Mouse (Mus musculus): Measurements from ENCODE around the gene Cit. TPM values are rescaled to one million over a fixed set of nuclear protein-coding genes. Genes with fewer than 3 reads are reported as not detected.
A peak's percentile ranks its signal among the peaks of the same experiment; 100 is the strongest.

Cit gene
- total and polyA plus RNA-seq, 3 experiments: 3.9 to 8.7 (median 5.2) TPM

DNA sequence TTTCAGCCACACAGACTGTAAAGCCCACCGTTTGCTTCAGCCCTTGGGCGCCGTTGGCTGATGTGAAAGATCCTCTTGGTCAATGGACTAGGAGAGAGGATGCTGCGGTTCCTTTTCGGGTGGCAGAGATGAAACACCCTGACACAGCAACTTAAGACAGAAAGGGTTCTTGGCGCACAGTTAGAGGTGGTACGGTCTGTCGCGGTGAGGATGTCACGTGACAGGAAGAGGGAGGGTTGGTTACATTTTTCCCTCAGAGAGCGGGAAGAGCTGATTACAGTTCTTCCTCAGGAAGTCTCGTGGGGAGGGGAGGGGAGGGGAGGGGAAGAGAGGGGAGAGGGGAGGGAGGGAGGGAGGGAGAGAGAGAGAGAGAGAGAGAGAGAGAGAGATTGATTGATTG is 192.7 kb downstream of the Cit start:
- DNase-seq: no peak

DNA sequence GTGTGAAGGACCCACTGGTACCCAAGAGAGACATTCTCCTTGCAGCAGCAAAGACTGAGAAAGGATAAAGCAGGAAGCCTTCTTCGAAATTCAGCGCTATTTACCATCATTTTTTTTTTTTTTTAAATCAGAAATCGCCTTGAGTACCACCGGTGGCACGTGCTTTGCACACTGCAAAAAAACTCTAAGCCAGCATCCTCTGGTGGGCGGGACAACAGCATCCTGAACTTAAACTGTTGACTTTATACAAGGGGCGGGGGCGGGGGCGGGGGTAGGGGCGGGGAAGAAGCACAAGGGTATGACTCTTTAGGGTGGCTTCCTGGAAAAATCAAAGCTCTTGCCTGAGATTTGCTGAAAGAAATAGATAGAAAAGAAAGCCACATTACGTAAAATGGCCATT is 194.6 kb downstream of the Cit start:
- no peak for DNase-seq

DNA sequence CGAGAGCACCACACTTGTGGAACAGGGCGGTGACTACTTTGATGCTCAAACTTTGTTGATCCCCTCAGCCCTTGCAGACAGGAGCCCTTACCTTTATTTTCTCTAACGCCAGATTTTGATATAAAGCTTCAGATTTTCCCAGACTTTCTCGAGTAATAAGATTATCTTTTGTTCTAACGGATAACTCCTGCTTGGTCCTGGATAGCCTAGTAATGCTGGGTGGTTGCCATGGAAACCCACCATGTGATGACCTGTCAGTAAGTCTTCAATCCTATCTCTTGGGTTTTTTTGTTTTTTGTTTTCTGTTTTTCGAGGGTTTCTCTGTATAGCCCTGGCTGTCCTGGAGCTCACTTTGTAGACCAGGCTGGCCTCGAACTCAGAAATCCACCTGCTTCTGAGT is 197.2 kb downstream of the Cit start:
- no peak for DNase-seq

DNA sequence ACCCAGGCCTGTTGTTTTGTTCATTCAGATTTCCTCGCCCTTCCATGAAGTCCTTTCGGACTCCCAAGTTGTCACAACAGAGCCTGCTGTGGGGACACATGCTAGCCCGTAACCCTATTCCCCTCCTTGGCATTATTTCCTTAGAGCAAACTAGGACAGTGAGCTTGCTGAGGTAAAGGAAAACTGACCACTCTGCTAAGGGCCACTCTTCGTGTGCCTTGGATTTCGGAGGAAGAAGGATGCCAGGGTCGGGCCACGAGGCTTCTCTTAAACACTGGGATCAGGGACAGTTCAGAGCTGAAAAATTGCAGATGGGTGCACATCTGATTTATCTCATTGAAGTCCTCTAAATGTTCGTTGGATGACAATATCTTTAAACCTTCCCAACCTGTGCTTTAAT is 200.5 kb downstream of the Cit start:
- DNase-seq: no peak

DNA sequence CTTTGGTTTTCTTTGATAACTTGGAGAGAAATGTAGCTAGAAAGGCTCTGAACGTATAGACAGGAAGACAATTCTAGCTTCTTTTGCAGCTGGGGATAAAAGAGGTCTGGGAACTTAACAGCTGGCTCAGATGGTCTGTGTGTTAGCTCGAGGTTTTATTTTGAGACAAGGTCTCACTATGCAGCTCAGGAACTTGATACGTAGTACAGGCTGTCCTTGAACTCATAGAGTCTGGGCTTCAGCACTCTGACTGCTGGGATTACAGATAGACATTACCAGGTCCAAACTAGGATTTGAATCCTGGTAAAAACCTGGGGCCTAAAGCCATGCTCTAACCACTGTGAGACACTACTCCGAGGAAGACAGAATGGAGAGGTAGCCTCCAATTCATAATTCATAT is 201.2 kb downstream of the Cit start:
- no peak for DNase-seq

- no peak for DNase-seq
Measured at GRCm38 (mm10) chr5:116048321-116048720, 203.2 kb downstream of the Cit start.

GRCm38 (mm10) chr5:116049821-116050220 is 204.7 kb downstream of the Cit start:
- peak; percentile 47 for DNase-seq

DNA sequence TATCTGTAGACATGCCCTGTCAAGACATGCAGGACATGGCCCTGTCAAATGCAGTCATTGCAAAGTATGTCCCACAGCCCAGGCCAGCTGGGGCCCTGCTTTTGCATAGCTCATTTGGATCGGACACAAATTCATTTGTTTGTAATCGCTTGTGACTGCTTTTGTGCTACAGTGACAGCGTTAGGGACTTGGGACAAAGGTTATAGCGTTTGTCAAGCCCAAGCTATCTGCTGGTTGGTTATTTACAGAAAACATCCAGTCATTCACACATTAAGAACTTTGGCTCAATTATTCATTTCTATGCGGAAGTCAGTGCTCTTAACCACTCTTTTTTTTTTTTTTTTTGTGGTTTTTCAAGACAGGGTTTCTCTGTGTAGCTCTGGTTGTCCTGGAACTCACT is 207.1 kb downstream of the Cit start:
- DNase-seq: no peak

DNA sequence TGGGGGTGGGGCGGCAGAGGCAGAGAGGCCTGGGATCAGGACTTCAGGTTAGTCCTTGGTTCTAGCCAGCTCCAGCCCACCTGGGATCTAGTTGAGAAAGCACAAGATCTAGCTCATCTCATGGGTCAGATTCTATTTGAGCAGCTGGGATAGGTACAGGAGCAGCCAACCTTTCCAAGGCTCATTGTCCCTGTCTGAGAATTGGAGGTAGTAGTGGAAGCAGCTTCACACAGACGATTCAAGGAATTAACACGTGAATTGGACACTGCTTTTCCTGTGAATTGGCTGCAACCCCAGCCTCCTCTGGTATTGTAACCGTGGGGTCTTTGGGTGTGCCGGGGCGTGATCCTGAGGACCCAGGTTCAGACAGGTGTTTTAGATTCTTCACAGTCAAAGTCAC is 207.7 kb downstream of the Cit start:
- DNase-seq: no peak

Other genes starting within 250 kb of the Cit start
- 10 to 100 TPM; 64.2 to 66.2 TPM for gene Rab35, start 213.4 kb upstream of the Cit start, total RNA-seq (2021)
- gene Rab35, start 213.4 kb upstream of the Cit start, polyA plus RNA-seq (2012; rRNA removed): 65.8 and 73.8 TPM in 2 replicates
- gene Bicdl1, start 113.7 kb upstream of the Cit start, total RNA-seq (2021): 10 to 100 TPM in 1 of 2 experiments, 1 to 10 TPM in 1; 5.4 to 13.2 TPM
- 23.7 and 25.3 TPM in 2 replicates for gene Bicdl1, start 113.7 kb upstream of the Cit start, polyA plus RNA-seq (2012; rRNA removed)
- gene Prkab1, start 179.2 kb downstream of the Cit start, total RNA-seq (2021): 10 to 100 TPM; 60.7 to 90.8 TPM
- gene Prkab1, start 179.2 kb downstream of the Cit start, polyA plus RNA-seq (2012; rRNA removed): 118 and 163 TPM in 2 replicates
- gene Tmem233, start 238.0 kb downstream of the Cit start, total RNA-seq (2021): not detected
- not detected in 2 replicates for gene Tmem233, start 238.0 kb downstream of the Cit start, polyA plus RNA-seq (2012; rRNA removed)